Mouse (Mus musculus): Measurements from ENCODE around the gene Vgll4.

Gene Vgll4

GRCm38 (mm10) chr6:114969213-114970120 lies at the start of gene Vgll4:
Vgll4 (minus strand) TSS chr6:114969994.
- DNase-seq (ENCODE audit: low spot score): no peak

- DNase-seq (ENCODE audit: low spot score): no peak
Observed at GRCm38 (mm10) chr6:115015461-115015860, 45.7 kb upstream of the Vgll4 start.

GRCm38 (mm10) chr6:115013574-115013973 lies 43.8 kb upstream of the Vgll4 start:
- DNase-seq (ENCODE audit: low spot score): no peak

GRCm38 (mm10) chr6:115011792-115012191 lies 42.0 kb upstream of the Vgll4 start:
- no peak for DNase-seq (ENCODE audit: low spot score)

- no peak for DNase-seq (ENCODE audit: low spot score)
Observed at GRCm38 (mm10) chr6:115010815-115011214, 41.0 kb upstream of the Vgll4 start.

GRCm38 (mm10) chr6:115010304-115010703 lies 40.5 kb upstream of the Vgll4 start:
- DNase-seq (ENCODE audit: low spot score): no peak

- DNase-seq (ENCODE audit: low spot score): peak; percentile 44
Observed at GRCm38 (mm10) chr6:115007728-115008127, 37.9 kb upstream of the Vgll4 start.

GRCm38 (mm10) chr6:115006948-115007347 lies 37.2 kb upstream of the Vgll4 start:
- DNase-seq (ENCODE audit: low spot score): no peak

- no peak for DNase-seq (ENCODE audit: low spot score)
Observed at GRCm38 (mm10) chr6:115006065-115006464, 36.3 kb upstream of the Vgll4 start.

- DNase-seq (ENCODE audit: low spot score): no peak
Observed at GRCm38 (mm10) chr6:115005351-115005890, 35.6 kb upstream of the Vgll4 start.

- DNase-seq (ENCODE audit: low spot score): no peak
Observed at GRCm38 (mm10) chr6:115004636-115005035, 34.8 kb upstream of the Vgll4 start.

- DNase-seq (ENCODE audit: low spot score): no peak
Observed at GRCm38 (mm10) chr6:114998374-114999031, 28.7 kb upstream of the Vgll4 start.

- no peak for DNase-seq (ENCODE audit: low spot score)
Observed at GRCm38 (mm10) chr6:114997471-114997870, 27.7 kb upstream of the Vgll4 start.

- DNase-seq (ENCODE audit: low spot score): no peak
Observed at GRCm38 (mm10) chr6:114996910-114997309, 27.1 kb upstream of the Vgll4 start.

- no peak for DNase-seq (ENCODE audit: low spot score)
Observed at GRCm38 (mm10) chr6:114994079-114994478, 24.3 kb upstream of the Vgll4 start.

- no peak for DNase-seq (ENCODE audit: low spot score)
Observed at GRCm38 (mm10) chr6:114993659-114994058, 23.9 kb upstream of the Vgll4 start.

GRCm38 (mm10) chr6:114991909-114992308 lies 22.1 kb upstream of the Vgll4 start:
- DNase-seq (ENCODE audit: low spot score): no peak

- no peak for DNase-seq (ENCODE audit: low spot score)
Observed at GRCm38 (mm10) chr6:114988619-114988980, 18.8 kb upstream of the Vgll4 start.

- no peak for DNase-seq (ENCODE audit: low spot score)
Observed at GRCm38 (mm10) chr6:114987966-114988618, 18.3 kb upstream of the Vgll4 start.

GRCm38 (mm10) chr6:114982671-114983070 lies 12.9 kb upstream of the Vgll4 start:
- no peak for DNase-seq (ENCODE audit: low spot score)

GRCm38 (mm10) chr6:114979715-114980114 lies 9.9 kb upstream of the Vgll4 start:
- DNase-seq (ENCODE audit: low spot score): no peak

- DNase-seq (ENCODE audit: low spot score): no peak
Observed at GRCm38 (mm10) chr6:114976915-114977419, 7.2 kb upstream of the Vgll4 start.
